Mouse (Mus musculus) megakaryocyte-erythroid progenitor cell, adult 5-6 weeks (primary cell): ENCODE measurements around the gene Casc3. TPM values are rescaled to one million over a fixed set of nuclear protein-coding genes. Genes with fewer than 3 reads are reported as not detected.

Source experiments
- ATAC-seq: replicated peaks from 2 replicates; pipeline ENCODE4 v1.8.0; 2016; ENCODE audit warnings: mild to moderate bottlenecking, inconsistent platforms; ENCODE audit not compliant: severe bottlenecking, poor library complexity, low FRiP score, low TSS enrichment
- total RNA-seq, 2 experiments: library from RNA; stranded (forward) in 1 of 2; stranded (reverse) in 1 of 2; fragments of 200-1000, 215-1000 nt in 1 of 2; fragments of >200 nt in 1 of 2; fragmentation: Nextera tagmentation in 1 of 2; gene quantifications; 2 replicates each; pipeline ENCODE4 v1.2.3; 2014 to 2017

The Casc3 gene
- total RNA-seq, 2 experiments from 2014 or later = 37.4 to 51.8 TPM

GRCm38 (mm10) chr11:98787691-98788090, 17.0 kb upstream of the Casc3 start:
- ATAC-seq = no peak

GRCm38 (mm10) chr11:98788139-98788538, 16.6 kb upstream of the Casc3 start:
- no peak for ATAC-seq

GRCm38 (mm10) chr11:98788550-98789218, 16.0 kb upstream of the Casc3 start:
- peak; percentile 92 for ATAC-seq

- ATAC-seq = peak; percentile 33; the same call in 1 of the 2 replicates
These were observed 15.4 kb upstream of the Casc3 start for GRCm38 (mm10) chr11:98789219-98789807.

DNA sequence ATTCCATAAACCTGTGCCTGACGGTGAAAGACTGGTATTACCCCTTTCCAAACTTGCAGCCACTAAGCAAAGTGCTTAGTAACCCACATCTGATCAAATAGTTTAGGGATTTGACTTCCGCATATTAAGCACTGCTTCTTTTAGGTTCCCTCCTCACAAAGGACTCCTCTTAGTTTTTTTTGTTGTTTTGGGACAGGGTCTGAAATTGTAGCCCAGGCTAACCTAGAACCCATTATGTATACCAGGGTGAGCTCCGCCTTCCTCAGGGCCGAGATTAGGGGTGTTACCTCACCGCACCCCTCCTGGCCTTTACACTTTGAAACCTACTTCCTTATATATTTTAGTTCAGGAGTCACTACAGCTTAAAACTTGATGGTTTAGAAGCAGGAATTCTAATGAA, 14.9 kb upstream of the Casc3 start:
- ATAC-seq = no peak

GRCm38 (mm10) chr11:98790631-98791205, 14.0 kb upstream of the Casc3 start:
- ATAC-seq = no peak

GRCm38 (mm10) chr11:98791448-98791847, 13.3 kb upstream of the Casc3 start:
- ATAC-seq = no peak

DNA sequence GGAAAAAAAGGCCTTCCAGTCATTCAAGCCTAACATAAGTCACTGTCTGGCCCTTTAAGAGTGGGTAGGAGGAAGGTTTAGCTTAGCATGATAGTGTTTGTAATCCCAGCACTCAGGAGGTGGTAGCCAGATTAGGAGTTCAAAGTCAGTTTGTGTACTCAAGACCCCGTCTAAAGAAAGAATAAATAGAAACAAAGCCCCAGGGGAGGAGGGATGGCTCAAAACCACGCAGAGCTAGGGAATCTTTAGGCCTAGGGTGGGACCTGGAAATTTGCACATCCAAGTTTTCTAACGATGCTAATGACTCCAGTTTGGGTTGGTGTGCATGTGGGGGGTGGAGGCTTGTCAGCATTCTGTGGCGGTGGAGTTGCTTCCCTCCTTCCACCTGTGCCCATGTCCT, 12.6 kb upstream of the Casc3 start:
- no peak for ATAC-seq

- peak; percentile 51 for ATAC-seq
These were observed 10.2 kb upstream of the Casc3 start for GRCm38 (mm10) chr11:98794469-98795014.

DNA sequence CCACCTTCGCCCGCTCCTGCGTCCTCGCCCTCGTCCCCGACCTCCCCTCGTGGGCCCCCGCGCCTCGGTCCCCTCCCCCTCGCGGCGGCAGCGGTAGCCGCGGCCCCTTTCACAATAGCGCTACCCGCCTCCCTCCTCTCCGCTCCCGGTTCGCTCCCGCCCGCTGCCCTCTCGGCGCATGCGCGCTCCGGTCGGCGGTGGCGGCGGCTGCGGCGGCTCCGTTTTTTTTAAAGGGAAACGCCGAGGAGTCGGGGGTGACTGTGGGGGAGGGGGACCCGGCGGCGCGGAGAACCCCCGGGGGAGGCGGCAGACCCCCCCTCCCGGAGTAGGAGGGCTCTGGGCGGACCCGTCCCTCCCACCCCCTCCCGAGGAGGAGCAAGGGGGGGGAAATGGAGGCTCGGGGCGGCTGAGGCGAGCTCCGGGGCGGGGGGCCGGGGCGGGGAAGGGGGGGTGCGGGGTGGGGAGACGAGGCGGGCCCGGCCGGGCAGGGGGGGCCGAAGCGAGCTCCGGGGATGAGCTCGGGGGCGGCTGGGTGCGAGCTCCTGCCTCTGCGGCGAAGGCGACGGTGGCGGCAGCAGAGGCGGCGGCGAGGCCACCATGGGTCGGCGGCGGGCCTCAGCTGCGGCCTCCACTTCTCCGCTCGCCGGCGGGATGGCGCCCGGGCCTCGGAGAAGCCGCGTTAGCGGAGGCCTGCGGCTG, 9.5 kb upstream of the Casc3 start, which contains the start of gene Msl1:
Gene Msl1, plus strand, starts transcription at position 502 of the 699 bp plus-strand sequence.
- ATAC-seq = peak; percentile 38

DNA sequence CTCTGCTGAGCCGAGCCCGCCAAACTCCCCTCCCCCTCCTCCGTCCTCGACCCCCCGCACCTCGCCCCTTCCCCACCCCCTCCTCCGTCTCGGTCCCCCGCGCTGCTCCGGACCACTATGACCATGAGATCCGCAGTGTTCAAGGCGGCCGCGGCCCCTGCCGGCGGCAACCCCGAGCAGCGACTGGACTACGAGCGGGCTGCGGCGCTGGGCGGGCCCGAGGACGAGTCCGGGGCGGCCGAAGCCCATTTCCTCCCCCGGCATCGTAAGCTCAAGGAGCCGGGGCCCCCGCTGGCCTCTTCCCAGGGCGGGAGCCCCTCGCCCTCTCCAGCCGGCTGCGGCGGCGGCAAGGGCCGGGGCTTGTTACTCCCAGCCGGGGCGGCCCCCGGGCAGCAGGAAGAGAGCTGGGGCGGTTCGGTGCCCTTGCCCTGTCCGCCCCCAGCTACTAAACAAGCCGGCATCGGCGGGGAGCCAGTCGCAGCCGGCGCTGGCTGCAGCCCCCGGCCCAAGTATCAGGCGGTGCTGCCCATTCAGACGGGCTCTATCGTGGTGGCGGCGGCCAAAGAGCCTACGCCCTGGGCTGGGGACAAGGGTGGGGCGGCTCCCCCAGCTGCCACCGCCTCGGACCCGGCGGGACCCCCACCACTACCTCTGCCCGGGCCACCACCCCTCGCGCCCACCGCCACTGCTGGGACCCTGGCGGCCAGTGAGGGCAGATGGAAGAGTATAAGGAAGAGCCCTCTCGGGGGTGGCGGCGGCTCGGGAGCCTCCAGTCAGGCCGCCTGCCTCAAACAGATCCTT, 8.8 kb upstream of the Casc3 start:
- peak; percentile 8; the same call in 1 of the 2 replicates for ATAC-seq

GRCm38 (mm10) chr11:98796515-98797216, 8.0 kb upstream of the Casc3 start:
- 0 out of 2 replicates have a peak, but pooled peaks have one; percentile 10 for ATAC-seq

- ATAC-seq = no peak
These were observed 7.4 kb upstream of the Casc3 start for GRCm38 (mm10) chr11:98797306-98797705.

DNA sequence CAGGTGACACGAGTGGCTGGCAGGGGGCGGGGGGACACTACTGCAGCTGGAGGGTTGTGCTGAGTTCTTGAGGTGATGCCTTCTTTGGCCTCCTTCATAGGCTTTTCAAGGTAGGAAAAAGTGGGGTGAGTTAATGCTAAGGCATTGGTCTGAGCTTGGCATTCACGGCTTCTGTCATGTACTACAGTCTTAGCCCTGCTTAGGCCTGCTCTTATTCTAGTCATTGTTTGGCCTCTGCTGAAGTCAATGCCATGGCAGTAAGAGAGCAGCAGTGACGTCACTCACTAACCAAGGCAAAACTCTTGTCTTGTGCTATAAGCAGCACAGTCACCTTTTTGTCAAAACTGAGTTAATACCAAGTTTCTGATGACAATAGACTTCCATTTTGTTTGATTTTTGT, 6.8 kb upstream of the Casc3 start:
- no peak for ATAC-seq

- no peak for ATAC-seq
These were observed 3.7 kb downstream of the Casc3 start for GRCm38 (mm10) chr11:98808417-98808816.

GRCm38 (mm10) chr11:98809457-98810290, 5.0 kb downstream of the Casc3 start:
- ATAC-seq = peak; percentile 98

DNA sequence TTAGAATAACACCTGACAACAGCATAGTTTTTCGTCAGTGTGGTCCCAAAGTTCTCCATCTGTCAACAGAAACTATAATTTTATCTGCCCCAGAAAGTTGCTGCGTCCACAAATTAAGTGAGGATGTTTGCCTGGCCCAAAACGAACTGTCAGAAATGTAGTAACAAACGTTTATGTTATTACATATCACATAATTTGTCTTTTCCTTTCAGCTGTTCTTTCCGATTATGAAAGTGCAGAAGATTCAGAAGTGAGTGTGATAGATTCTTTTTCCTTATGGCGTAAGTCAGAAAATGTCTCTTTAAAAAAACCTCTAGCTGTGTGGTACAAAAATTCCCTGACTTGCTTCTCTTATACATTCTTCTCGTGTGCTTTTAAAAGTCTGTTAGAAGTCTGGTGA, 6.0 kb downstream of the Casc3 start:
- no peak for ATAC-seq
